13 mouse cellular contexts compared by ENCODE assay signal in genomic region chr8:84780949-84781680, GRCm38 (mm10). TPM values are rescaled to one million over a fixed set of nuclear protein-coding genes. Genes with fewer than 3 reads are reported as not detected.
DNase-seq lines count a peak whose midpoint lies in the region; ATAC-seq and TF ChIP-seq lines count a peak whose summit lies in the region.
"Had no signal": no experiment of that assay in that cellular context is flagged by ENCODE, and none has a peak within 500 bp of the region (broad histone marks: within the 10 kb centered on the region; RNA-seq: fewer than 3 reads in every experiment).

No protein-coding gene starts in this region.

- H3K9ac ChIP-seq in midbrain, embryonic 11.5 days (ENCODE audit: low read length): no peak overlapping the region
- H3K9ac ChIP-seq in midbrain, postnatal 0 days (replicated peaks; ENCODE audit: low read length, poor library complexity, severe bottlenecking): no peak overlapping the region
- peak overlapping the region; percentile 65 for H3K9ac ChIP-seq in forebrain, embryonic 15.5 days (replicated peaks)
- no peak overlapping the region for H3K9ac ChIP-seq in intestine, postnatal 0 days (ENCODE audit: low read depth, low read length)
- H3K9ac ChIP-seq: lung, embryonic 15.5 days; midbrain, embryonic 12.5 days had no signal

- no peak for ATAC-seq in midbrain, embryonic 11.5 days (ENCODE audit: low FRiP score)
- ATAC-seq in midbrain, postnatal 0 days (ENCODE audit: low FRiP score): no peak
- ATAC-seq in forebrain, embryonic 15.5 days (replicated peaks): no peak
- no peak for ATAC-seq in intestine, postnatal 0 days

- H3K36me3 ChIP-seq in midbrain, embryonic 11.5 days (ENCODE audit: control insufficient read depth, insufficient read depth, low read length): no peaks in the 10 kb centered on the region
- no peaks in the 10 kb centered on the region for H3K36me3 ChIP-seq in midbrain, postnatal 0 days (ENCODE audit: insufficient read depth, low read length)
- H3K36me3 ChIP-seq in forebrain, embryonic 15.5 days: no peaks in the 10 kb centered on the region
- no peaks in the 10 kb centered on the region for H3K36me3 ChIP-seq in intestine, postnatal 0 days (ENCODE audit: control insufficient read depth, insufficient read depth)
- H3K36me3 ChIP-seq: lung, embryonic 15.5 days; midbrain, embryonic 12.5 days; neural tube, embryonic 13.5 days had no signal

- WGBS in midbrain, embryonic 11.5 days: 4% methylated on average over 6 of the region's 6 CpGs
- WGBS in midbrain, postnatal 0 days: 34% methylated on average over 6 of the region's 6 CpGs
- 31% methylated on average over 6 of the region's 6 CpGs for WGBS in forebrain, embryonic 15.5 days
- 44% methylated on average over 6 of the region's 6 CpGs for WGBS in intestine, postnatal 0 days

- no peak overlapping the region for H3K4me2 ChIP-seq in midbrain, embryonic 11.5 days
- H3K4me2 ChIP-seq in midbrain, postnatal 0 days (ENCODE audit: low read depth, low read length, poor library complexity, severe bottlenecking): no peak overlapping the region
- peak overlapping the region; percentile 43 for H3K4me2 ChIP-seq in forebrain, embryonic 15.5 days (replicated peaks)
- no peak overlapping the region for H3K4me2 ChIP-seq in intestine, postnatal 0 days (replicated peaks; ENCODE audit: low read depth)
- H3K4me2 ChIP-seq: lung, embryonic 15.5 days; midbrain, embryonic 12.5 days; neural tube, embryonic 13.5 days had no signal

- H3K4me1 ChIP-seq in midbrain, embryonic 11.5 days (ENCODE audit: control insufficient read depth, insufficient read depth, low read length): no peaks in the 10 kb centered on the region
- 0 out of 2 replicates have a peak, but pooled peaks cover 2% of the 10 kb centered on the region for H3K4me1 ChIP-seq in midbrain, postnatal 0 days (ENCODE audit: insufficient read depth, low read length)
- H3K4me1 ChIP-seq in forebrain, embryonic 15.5 days: peaks cover 94% of the 10 kb centered on the region
- no peaks in the 10 kb centered on the region for H3K4me1 ChIP-seq in intestine, postnatal 0 days (replicated peaks; ENCODE audit: control insufficient read depth, insufficient read depth, low read length)

- H3K9me3 ChIP-seq in midbrain, embryonic 11.5 days (ENCODE audit: control insufficient read depth, low read length): no peaks in the 10 kb centered on the region
- H3K9me3 ChIP-seq in midbrain, postnatal 0 days (ENCODE audit: low read length): no peaks in the 10 kb centered on the region
- H3K9me3 ChIP-seq in forebrain, embryonic 15.5 days: no peaks in the 10 kb centered on the region
- no peaks in the 10 kb centered on the region for H3K9me3 ChIP-seq in intestine, postnatal 0 days (ENCODE audit: control insufficient read depth)
- H3K9me3 ChIP-seq: lung, embryonic 15.5 days; midbrain, embryonic 12.5 days; neural tube, embryonic 13.5 days had no signal

- H3K27me3 ChIP-seq in midbrain, embryonic 11.5 days (ENCODE audit: control insufficient read depth, insufficient read depth, low read length): peaks cover 100% of the 10 kb centered on the region
- H3K27me3 ChIP-seq in midbrain, postnatal 0 days (ENCODE audit: insufficient read depth, low read length): peaks cover 65% of the 10 kb centered on the region
- peaks cover 14% of the 10 kb centered on the region for H3K27me3 ChIP-seq in forebrain, embryonic 15.5 days
- H3K27me3 ChIP-seq in intestine, postnatal 0 days (replicated peaks; ENCODE audit: control insufficient read depth, insufficient read depth, low read length): peaks cover 77% of the 10 kb centered on the region

- DNase-seq in embryo, embryonic 11 days: peak; percentile 24
- no peak for DNase-seq in embryo, embryonic 9.5 days (ENCODE audit: extremely low spot score)
- DNase-seq in midbrain, embryonic 11.5 days (ENCODE audit: low spot score, missing footprints): peak; percentile 91
- DNase-seq in midbrain, postnatal 0 days (ENCODE audit: low spot score): no peak
- DNase-seq in neural tube, embryonic 10.5 days (ENCODE audit: extremely low spot score, low spot score): peak; percentile 55
- no peak for DNase-seq in lung, postnatal 4 days
- DNase-seq: right cerebral cortex, postnatal 14 days had no signal

- TF ChIP-seq CTCF in midbrain, postnatal 0 days (IDR thresholded peaks at IDR 0.05): no peak
- TF ChIP-seq CTCF in intestine, postnatal 0 days (IDR thresholded peaks at IDR 0.05; ENCODE audit: low read depth): no peak

- no peak overlapping the region for H3K27ac ChIP-seq in midbrain, embryonic 11.5 days (ENCODE audit: low read depth, low read length)
- no peak overlapping the region for H3K27ac ChIP-seq in midbrain, postnatal 0 days (ENCODE audit: low read depth, low read length)
- peak overlapping the region; percentile 97 for H3K27ac ChIP-seq in forebrain, embryonic 15.5 days (replicated peaks)
- no peak overlapping the region for H3K27ac ChIP-seq in intestine, postnatal 0 days (ENCODE audit: low read depth, low read length)
- H3K27ac ChIP-seq: lung, embryonic 15.5 days; midbrain, embryonic 12.5 days had no signal

- H3K4me3 ChIP-seq in midbrain, embryonic 11.5 days (ENCODE audit: low read depth, low read length): no peak overlapping the region
- no peak overlapping the region for H3K4me3 ChIP-seq in midbrain, postnatal 0 days (ENCODE audit: low read depth, low read length)
- H3K4me3 ChIP-seq in forebrain, embryonic 15.5 days: no peak overlapping the region
- no peak overlapping the region for H3K4me3 ChIP-seq in intestine, postnatal 0 days (ENCODE audit: low read depth, low read length)
- H3K4me3 ChIP-seq: lung, embryonic 15.5 days; midbrain, embryonic 12.5 days; neural tube, embryonic 13.5 days had no signal

RNA-seq across cellular contexts. Expression of gene Nfix, which starts 19.0 kb away (rescaled TPM):
- polyA plus RNA-seq in midbrain, embryonic 11.5 days (2014; fragmentation: Nextera tagmentation; extraction: Ambion mirVana): 2.2 and 2.5 TPM in 2 replicates
- total RNA-seq in midbrain, postnatal 0 days (2014; rRNA removed): 40.1 and 62.5 TPM in 2 replicates
- polyA plus RNA-seq in midbrain, postnatal 0 days (2015; fragmentation: Nextera tagmentation; extraction: Ambion mirVana): 41.7 and 53.7 TPM in 2 replicates
- 413 and 445 TPM in 2 replicates for polyA plus RNA-seq in forebrain, embryonic 15.5 days (2015; fragmentation: Nextera tagmentation; extraction: Ambion mirVana)
- 11.2 and 12.0 TPM in 2 replicates for polyA plus RNA-seq in intestine, postnatal 0 days (2015; fragmentation: Nextera tagmentation; extraction: Ambion mirVana)

RNA-seq across cellular contexts. Expression of gene Dand5, which starts 41.5 kb away (rescaled TPM):
- polyA plus RNA-seq in midbrain, embryonic 11.5 days (2014; fragmentation: Nextera tagmentation; extraction: Ambion mirVana): 3.9 and 4.6 TPM in 2 replicates
- total RNA-seq in midbrain, postnatal 0 days (2014; rRNA removed): 7.6 and 7.7 TPM in 2 replicates
- 12.6 and 14.5 TPM in 2 replicates for polyA plus RNA-seq in midbrain, postnatal 0 days (2015; fragmentation: Nextera tagmentation; extraction: Ambion mirVana)
- 8.1 and 8.9 TPM in 2 replicates for polyA plus RNA-seq in forebrain, embryonic 15.5 days (2015; fragmentation: Nextera tagmentation; extraction: Ambion mirVana)
- polyA plus RNA-seq in intestine, postnatal 0 days (2015; fragmentation: Nextera tagmentation; extraction: Ambion mirVana): 1.9 and 2.2 TPM in 2 replicates

RNA-seq across cellular contexts. Expression of gene Gadd45gip1, which starts 50.2 kb away (rescaled TPM):
- 37.3 and 37.8 TPM in 2 replicates for polyA plus RNA-seq in midbrain, embryonic 11.5 days (2014; fragmentation: Nextera tagmentation; extraction: Ambion mirVana)
- 27.5 and 28.2 TPM in 2 replicates for total RNA-seq in midbrain, postnatal 0 days (2014; rRNA removed)
- 42.9 and 45.1 TPM in 2 replicates for polyA plus RNA-seq in midbrain, postnatal 0 days (2015; fragmentation: Nextera tagmentation; extraction: Ambion mirVana)
- polyA plus RNA-seq in forebrain, embryonic 15.5 days (2015; fragmentation: Nextera tagmentation; extraction: Ambion mirVana): 36.3 and 39.9 TPM in 2 replicates
- polyA plus RNA-seq in intestine, postnatal 0 days (2015; fragmentation: Nextera tagmentation; extraction: Ambion mirVana): 36.3 and 37.6 TPM in 2 replicates

RNA-seq across cellular contexts. Expression of gene G430095P16Rik, which starts 58.3 kb away (rescaled TPM):
- 1.6 and 1.9 TPM in 2 replicates for polyA plus RNA-seq in midbrain, embryonic 11.5 days (2014; fragmentation: Nextera tagmentation; extraction: Ambion mirVana)
- not detected in 2 replicates for total RNA-seq in midbrain, postnatal 0 days (2014; rRNA removed)
- 0.39 and 0.71 TPM in 2 replicates for polyA plus RNA-seq in midbrain, postnatal 0 days (2015; fragmentation: Nextera tagmentation; extraction: Ambion mirVana)
- polyA plus RNA-seq in forebrain, embryonic 15.5 days (2015; fragmentation: Nextera tagmentation; extraction: Ambion mirVana): 2.7 TPM in 2 replicates
- 1.0 and 1.5 TPM in 2 replicates for polyA plus RNA-seq in intestine, postnatal 0 days (2015; fragmentation: Nextera tagmentation; extraction: Ambion mirVana)
- total RNA-seq: left cerebral cortex, postnatal 36 days had no signal

RNA-seq across cellular contexts. Expression of gene Rad23a, which starts 59.4 kb away (rescaled TPM):
- polyA plus RNA-seq in midbrain, embryonic 11.5 days (2014; fragmentation: Nextera tagmentation; extraction: Ambion mirVana): 87.7 and 100 TPM in 2 replicates
- total RNA-seq in midbrain, postnatal 0 days (2014; rRNA removed): 43.8 and 57.5 TPM in 2 replicates
- polyA plus RNA-seq in midbrain, postnatal 0 days (2015; fragmentation: Nextera tagmentation; extraction: Ambion mirVana): 83.5 and 88.3 TPM in 2 replicates
- 82.1 and 85.1 TPM in 2 replicates for polyA plus RNA-seq in forebrain, embryonic 15.5 days (2015; fragmentation: Nextera tagmentation; extraction: Ambion mirVana)
- 67.8 and 74.2 TPM in 2 replicates for polyA plus RNA-seq in intestine, postnatal 0 days (2015; fragmentation: Nextera tagmentation; extraction: Ambion mirVana)

Comparison
In these comparisons a context has a peak if more than half of its experiments do, and no peak if none do; other contexts are left out.
1. DNase-seq: peak in embryo, embryonic 11 days (single experiment), midbrain, embryonic 11.5 days (single experiment) and neural tube, embryonic 10.5 days (single experiment); none in embryo, embryonic 9.5 days (single experiment), midbrain, postnatal 0 days (single experiment) and lung, postnatal 4 days (0 of 2).